Mouse (Mus musculus) limb, embryonic 10.5 days (tissue): ENCODE measurements at regions not wholly inside any gene's neighbourhood (a gene's known extent, or its start where the extent isn't known, plus 50 kb on each side); places are given as distances from the start of the nearest gene placed in this dataset.

Source experiments
- DNase-seq: peaks from one replicate; pipeline ENCODE4 v3.0.0-alpha.2; 2017; ENCODE audit warnings: low spot score
- H3K27ac ChIP-seq: fragments of 300-500 bp; sonication (generic); 2 replicates; pipeline ENCODE4 v1.5.1; 2016; ENCODE audit warnings: mild to moderate bottlenecking
- H3K27me3 ChIP-seq: fragments of 300-500 bp; sonication (generic); 2 replicates; pipeline ENCODE4 v1.6.1; 2016; ENCODE audit warnings: low read depth, mild to moderate bottlenecking; ENCODE audit not compliant: poor library complexity, severe bottlenecking
- H3K36me3 ChIP-seq: fragments of 300-500 bp; sonication (generic); 2 replicates; pipeline ENCODE4 v1.6.1; 2016; ENCODE audit warnings: mild to moderate bottlenecking, moderate library complexity
- H3K4me1 ChIP-seq: fragments of 300-500 bp; sonication (generic); 2 replicates; pipeline ENCODE4 v1.6.1; 2016
- H3K4me3 ChIP-seq: fragments of 300-500 bp; sonication (generic); 2 replicates; pipeline ENCODE4 v1.5.1; 2016; ENCODE audit warnings: mild to moderate bottlenecking, moderate library complexity
- H3K9me3 ChIP-seq: fragments of 300-500 bp; sonication (generic); replicated peaks from 2 replicates; pipeline ENCODE4 v1.6.1; 2016; ENCODE audit warnings: mild to moderate bottlenecking
- WGBS: fragments of 180-500 bp; shearing (Covaris S2); methylation state at CpG from one replicate; pipeline ENCODE4 v1.1.7; 2016; 5-methylcytosine and 5-hydroxymethylcytosine counted together

DNA sequence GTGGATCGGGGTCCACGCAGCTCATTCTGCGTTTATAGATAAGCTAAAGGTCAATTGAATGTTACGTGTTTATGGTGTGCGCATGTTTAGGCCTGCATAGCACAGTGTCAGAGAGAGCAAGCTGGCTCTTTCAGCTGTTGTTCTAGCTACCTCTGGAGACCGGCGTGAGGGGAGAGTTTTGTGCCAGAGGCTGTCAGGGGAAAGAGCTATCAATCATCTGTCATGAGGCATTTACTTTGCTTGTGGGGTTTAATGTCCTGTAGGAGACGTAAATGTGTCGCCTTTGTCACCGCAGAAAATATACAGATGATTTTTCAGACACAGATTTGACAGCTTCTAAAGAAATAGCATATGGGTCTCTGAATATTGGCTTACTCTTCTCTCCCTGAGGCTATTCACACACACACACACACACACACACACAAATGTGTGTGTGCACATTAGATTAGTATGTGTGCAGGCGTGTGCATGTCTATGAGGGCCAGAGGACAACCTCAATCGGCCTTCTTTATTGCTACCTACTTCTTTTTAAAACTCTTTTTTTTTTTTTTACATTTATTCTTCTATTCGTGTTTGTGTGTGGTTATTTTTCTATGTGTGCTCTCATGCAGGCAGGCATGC is 432.0 kb upstream of the Mctp2 start:
- H3K27me3 ChIP-seq: 0 out of 2 replicates have a peak, but pooled peaks cover 3% of the 10 kb centered on the region
- no peak for DNase-seq
- H3K9me3 ChIP-seq: no peaks in the 10 kb centered on the region
- WGBS: 55% methylated on average over 13 of the region's 13 CpGs
- no peak overlapping the region for H3K4me3 ChIP-seq
- H3K4me1 ChIP-seq: peaks cover 15% of the 10 kb centered on the region
- H3K36me3 ChIP-seq: no peaks in the 10 kb centered on the region
- no peak overlapping the region for H3K27ac ChIP-seq

DNA sequence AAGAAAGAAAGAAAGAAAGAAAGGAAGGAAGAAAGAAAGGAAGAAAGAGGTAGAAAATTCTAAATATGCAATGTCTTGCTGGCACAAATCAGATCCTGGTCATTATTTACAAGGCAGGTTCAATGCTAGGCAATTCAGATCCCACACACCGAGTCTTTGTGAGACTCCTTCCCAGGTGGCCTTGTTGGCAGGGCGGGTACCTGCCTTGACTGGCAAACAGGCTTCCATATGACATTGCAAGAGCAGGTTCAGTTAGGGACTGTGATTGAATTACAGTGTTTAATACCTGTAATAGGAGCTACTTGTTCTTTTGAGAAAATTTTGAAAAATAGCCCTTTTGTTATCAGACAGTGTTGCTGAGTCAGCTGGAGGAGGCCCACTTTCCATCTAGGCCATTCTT is 436.0 kb upstream of the Mctp2 start:
- Histone ChIP-seq H3K36me3 (no peaks in the 10 kb centered on the region), H3K27me3 (0 out of 2 replicates have a peak, but pooled peaks cover 3% of the 10 kb centered on the region), H3K4me1 (peaks cover 15% of the 10 kb centered on the region), H3K9me3 (no peaks in the 10 kb centered on the region), H3K27ac (no peak overlapping the region), H3K4me3 (no peak overlapping the region)
- WGBS: 87% methylated on average over 2 of the region's 2 CpGs
- no peak for DNase-seq

DNA sequence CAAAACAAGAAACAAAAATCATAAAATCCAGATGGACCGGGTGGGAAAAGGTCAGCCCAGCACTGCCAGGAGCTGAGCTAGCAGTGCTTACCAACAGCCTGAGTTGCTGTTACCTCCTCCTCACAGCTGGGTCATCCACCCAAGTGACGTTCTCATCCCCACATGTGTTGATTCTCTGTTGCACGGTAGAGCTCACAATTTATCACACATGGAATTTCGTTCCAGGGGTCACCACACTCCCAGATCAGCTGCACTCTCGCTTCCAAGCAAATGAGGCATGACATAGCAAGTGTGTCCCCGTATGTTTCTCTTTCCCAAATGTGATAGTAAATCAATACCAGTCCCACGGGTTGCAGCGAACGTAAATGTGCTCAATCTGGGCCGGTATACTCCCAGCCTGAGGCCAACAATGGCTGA is 445.1 kb upstream of the Mctp2 start:
- no peaks in the 10 kb centered on the region for H3K36me3 ChIP-seq
- peak overlapping the region; percentile 36; the same call in 1 of the 2 replicates for H3K27ac ChIP-seq
- no peak overlapping the region for H3K4me3 ChIP-seq
- H3K4me1 ChIP-seq: peaks cover 38% of the 10 kb centered on the region
- 17% methylated on average over 10 of the region's 10 CpGs for WGBS
- H3K27me3 ChIP-seq: no peaks in the 10 kb centered on the region
- DNase-seq: peak; percentile 47
- no peaks in the 10 kb centered on the region for H3K9me3 ChIP-seq

DNA sequence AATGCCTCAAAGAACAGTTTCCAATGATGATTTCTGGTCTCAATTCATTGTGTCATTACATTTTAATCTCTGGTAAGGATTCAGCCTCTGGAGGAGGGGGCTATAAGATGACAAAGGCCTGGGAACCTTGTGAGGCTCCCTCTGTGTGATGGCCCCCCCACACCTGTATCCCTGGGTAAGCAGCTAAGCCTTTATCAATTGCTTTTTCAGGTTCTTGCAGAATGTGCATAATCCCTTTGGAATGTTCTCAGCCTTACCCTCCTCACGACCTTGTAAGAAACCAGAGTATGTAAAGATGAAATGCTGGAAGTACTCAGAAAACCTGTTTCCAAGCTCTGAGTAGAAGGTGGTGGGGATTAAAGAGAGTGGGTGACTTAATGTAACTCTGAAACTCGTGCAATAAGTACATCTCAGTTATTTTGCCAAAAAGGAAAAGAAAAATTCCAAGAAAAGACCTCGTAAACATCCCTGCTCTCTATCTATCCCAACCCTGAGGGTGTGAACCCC is 446.7 kb upstream of the Mctp2 start:
- WGBS: 67% methylated on average over 3 of the region's 3 CpGs
- Histone ChIP-seq H3K36me3 (no peaks in the 10 kb centered on the region), H3K27ac (no peak overlapping the region)

DNA sequence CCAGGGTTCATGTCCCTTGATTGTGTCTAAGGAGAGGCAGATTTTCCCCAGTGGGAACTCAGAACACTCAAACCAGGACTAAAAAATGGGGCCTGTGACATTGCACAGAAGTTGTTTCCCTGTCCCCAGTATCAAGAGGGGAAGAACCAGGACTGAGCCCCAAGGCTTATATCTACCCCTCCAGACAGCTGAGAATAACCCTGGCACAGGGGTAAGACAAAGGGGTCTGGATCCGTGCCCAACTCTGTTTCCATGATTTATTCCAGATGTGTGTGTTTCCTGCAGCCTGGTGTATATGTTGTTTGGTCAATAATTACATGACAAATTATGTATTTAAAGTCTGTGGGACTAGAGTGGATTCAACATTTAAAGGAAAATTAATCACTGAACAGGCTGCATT is 456.3 kb upstream of the Mctp2 start:
- Histone ChIP-seq H3K4me3 (no peak overlapping the region), H3K4me1 (peaks cover 18% of the 10 kb centered on the region), H3K9me3 (no peaks in the 10 kb centered on the region), H3K27me3 (no peaks in the 10 kb centered on the region), H3K36me3 (no peaks in the 10 kb centered on the region), H3K27ac (peak overlapping the region; percentile 85)
- WGBS: 14% methylated on average over 1 of the region's 1 CpGs
- DNase-seq: peak; percentile 41

More for the DNA sequence above, 446.7 kb upstream of the Mctp2 start:
- no peak for DNase-seq
- Histone ChIP-seq H3K9me3 (no peaks in the 10 kb centered on the region), H3K27me3 (no peaks in the 10 kb centered on the region), H3K4me3 (no peak overlapping the region), H3K4me1 (peaks cover 38% of the 10 kb centered on the region)

DNA sequence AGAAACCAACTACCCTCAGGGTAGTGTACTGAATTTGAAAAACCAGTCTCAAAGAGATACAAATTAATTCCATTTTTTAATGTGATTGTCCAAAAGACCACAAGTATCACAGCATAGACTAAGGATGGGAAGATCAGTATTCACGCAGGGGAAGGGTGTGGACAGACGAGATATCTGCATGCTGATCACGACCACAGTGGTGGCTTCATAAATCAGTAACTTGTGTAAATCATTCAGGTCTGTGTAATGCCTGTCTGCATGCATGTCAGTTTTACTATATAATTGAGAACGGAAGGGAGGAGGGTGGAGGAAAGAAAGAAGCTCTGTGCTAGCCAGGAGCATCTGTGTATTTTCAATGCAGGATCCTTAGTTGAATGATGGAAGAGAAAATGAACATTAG is 462.3 kb upstream of the Mctp2 start:
- no peaks in the 10 kb centered on the region for H3K27me3 ChIP-seq
- 76% methylated on average over 4 of the region's 4 CpGs for WGBS

DNA sequence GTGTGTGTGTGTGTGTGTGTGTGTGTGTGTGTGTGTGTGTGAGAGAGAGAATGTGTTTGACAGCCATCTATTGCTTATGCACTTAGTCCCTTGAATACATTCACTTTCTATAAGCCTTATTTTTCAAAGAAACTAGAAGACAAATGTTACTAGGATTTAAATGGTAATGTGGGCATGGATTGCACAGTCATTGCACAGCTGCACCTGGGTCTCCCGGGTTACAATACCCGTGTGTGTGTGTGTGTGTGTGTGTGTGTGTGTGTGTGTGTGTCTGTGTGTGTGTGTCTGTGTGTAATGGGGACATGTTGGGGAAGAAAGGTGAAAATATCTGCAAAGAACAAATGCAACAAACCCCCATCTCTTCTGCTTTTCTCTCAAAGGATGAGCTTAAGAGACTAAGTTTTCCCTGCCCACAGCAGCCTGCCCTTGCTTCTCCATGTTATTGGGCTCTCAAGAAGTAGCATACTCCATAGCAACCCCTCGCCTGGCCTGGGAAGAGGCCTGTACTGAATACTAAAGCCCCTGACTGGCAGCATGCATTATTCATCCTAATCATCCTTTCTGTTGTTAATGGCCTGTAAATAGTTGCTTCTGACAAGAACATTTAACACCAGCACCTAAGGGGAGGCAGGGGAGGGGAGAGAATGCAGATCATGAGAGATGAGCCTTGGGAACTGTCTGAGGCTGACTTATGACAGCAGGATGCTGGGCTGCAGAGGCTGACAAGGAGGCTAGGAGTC is 467.8 kb upstream of the Mctp2 start:
- H3K27ac ChIP-seq: no peak overlapping the region

More for the DNA sequence above, 462.3 kb upstream of the Mctp2 start:
- DNase-seq: no peak
- Histone ChIP-seq H3K9me3 (no peaks in the 10 kb centered on the region), H3K36me3 (no peaks in the 10 kb centered on the region), H3K27ac (no peak overlapping the region), H3K4me3 (no peak overlapping the region), H3K4me1 (peaks cover 8% of the 10 kb centered on the region)

DNA sequence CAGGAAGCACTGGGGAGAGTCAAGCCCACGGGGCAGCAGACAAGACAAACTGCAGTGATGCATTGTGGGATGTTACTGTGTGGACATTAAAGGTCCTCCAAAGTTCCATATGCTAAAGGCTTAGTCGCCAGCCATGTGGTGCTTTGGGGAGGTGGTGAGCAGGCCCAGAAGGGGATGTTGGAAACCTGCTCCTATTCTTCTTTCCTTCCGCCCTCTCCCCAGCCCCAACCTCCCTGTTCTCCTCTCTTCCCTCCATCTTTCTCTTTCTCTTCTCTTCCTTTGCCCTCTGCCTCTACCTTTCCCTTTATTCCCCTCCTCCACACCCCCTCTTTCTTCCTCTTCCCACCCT is 468.3 kb upstream of the Mctp2 start:
- H3K27ac ChIP-seq: no peak overlapping the region

More for the DNA sequence above, 467.8 kb upstream of the Mctp2 start:
- no peaks in the 10 kb centered on the region for H3K36me3 ChIP-seq
- 82% methylated on average over 3 of the region's 3 CpGs for WGBS
- no peak for DNase-seq
- H3K4me1 ChIP-seq: peaks cover 8% of the 10 kb centered on the region
- H3K27me3 ChIP-seq: no peaks in the 10 kb centered on the region
- H3K9me3 ChIP-seq: no peaks in the 10 kb centered on the region
- no peak overlapping the region for H3K4me3 ChIP-seq

DNA sequence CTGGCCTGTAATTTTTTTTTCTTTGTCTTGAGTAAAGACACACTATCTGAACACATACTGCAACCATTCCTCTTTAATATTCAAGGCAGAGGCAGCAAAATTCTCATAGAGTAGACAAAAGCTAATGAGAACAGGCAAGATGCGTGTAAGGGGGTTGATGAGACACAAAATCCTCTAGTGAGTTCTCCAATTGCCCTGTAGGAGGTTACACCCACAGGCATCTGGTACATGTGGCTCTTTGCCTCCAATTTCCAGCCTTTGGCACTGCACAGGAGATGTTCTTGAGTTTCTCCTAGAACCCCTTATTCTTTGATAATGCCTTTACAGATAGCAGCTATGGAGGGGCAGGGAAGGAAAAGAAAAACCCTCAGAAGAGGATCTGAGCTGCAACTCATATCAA is 480.9 kb upstream of the Mctp2 start:
- Histone ChIP-seq H3K27me3 (no peaks in the 10 kb centered on the region), H3K36me3 (no peaks in the 10 kb centered on the region), H3K9me3 (no peaks in the 10 kb centered on the region), H3K4me3 (no peak overlapping the region), H3K27ac (no peak overlapping the region), H3K4me1 (no peaks in the 10 kb centered on the region)
- DNase-seq: no peak
- WGBS: 87% methylated on average over 1 of the region's 1 CpGs

More for the DNA sequence above, 468.3 kb upstream of the Mctp2 start:
- Histone ChIP-seq H3K27me3 (no peaks in the 10 kb centered on the region), H3K4me1 (peaks cover 8% of the 10 kb centered on the region), H3K9me3 (no peaks in the 10 kb centered on the region), H3K36me3 (no peaks in the 10 kb centered on the region), H3K4me3 (no peak overlapping the region)
- no peak for DNase-seq
- 46% methylated on average over 3 of the region's 3 CpGs for WGBS

DNA sequence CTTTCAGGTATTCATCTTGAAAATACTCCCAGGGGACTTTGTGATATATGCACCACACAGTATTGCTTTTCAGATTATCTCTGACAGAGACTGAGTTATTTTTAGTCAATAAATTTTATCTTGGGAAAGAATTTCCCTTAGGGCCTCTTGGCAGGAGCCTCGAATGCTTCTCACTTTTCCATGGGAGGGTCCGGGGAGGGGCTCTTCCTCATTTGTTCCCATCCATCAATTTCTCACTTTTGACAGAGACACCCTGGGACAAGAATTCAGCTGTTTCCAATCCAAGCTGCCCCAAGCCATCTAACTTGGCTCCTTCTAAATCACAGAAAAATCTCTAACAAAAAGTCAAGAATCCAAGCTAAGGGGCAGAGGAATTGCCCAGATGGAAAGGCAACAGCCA is 481.9 kb upstream of the Mctp2 start:
- 34% methylated on average over 2 of the region's 2 CpGs for WGBS
- DNase-seq: no peak
- Histone ChIP-seq H3K27me3 (no peaks in the 10 kb centered on the region), H3K4me3 (no peak overlapping the region), H3K27ac (no peak overlapping the region), H3K9me3 (no peaks in the 10 kb centered on the region), H3K4me1 (no peaks in the 10 kb centered on the region), H3K36me3 (no peaks in the 10 kb centered on the region)

DNA sequence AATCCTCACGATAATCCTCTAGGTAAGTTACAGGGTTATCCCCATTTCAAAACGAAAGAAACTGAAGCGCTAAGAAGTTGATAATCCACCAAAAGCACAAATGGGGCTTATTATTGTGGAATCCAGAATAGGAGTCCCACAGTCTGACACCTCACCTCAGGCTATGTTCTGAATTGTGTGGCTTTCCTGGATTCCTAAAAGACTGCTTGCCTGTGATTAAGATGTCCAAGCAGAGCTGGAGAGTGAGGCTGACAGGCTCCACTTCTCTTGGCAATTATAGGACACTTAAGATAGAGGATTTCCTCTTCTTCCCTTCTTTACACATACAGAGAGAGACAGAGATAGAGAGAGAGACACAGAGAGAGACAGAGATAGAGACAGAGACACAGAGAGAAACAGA is 515.7 kb upstream of the Mctp2 start:
- 91% methylated on average over 3 of the region's 3 CpGs for WGBS
- H3K27ac ChIP-seq: no peak overlapping the region
- H3K27me3 ChIP-seq: no peaks in the 10 kb centered on the region
- peaks cover 5% of the 10 kb centered on the region; the same call in 1 of the 2 replicates for H3K4me1 ChIP-seq
- H3K4me3 ChIP-seq: no peak overlapping the region
- DNase-seq: no peak
- H3K36me3 ChIP-seq: no peaks in the 10 kb centered on the region
- H3K9me3 ChIP-seq: no peaks in the 10 kb centered on the region

DNA sequence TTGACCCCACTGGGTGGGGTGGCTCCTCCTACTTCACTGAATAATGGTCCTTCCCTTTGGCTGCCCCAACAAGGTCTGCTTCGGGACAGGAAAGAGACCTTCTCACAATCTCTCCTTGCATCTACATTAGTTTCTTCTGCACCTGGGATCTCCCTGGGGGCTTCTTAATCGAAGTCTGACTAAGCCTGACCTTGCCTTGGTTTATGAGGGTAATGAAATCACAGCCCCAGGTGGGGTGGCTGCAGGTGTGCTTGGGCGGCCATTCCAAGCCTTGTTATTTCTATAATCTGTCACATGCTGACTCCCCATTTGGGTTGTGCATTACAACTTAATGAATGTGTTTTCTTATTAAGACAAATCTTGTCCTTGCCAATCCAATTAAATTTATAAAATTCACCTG is 520.2 kb upstream of the Mctp2 start:
- peaks cover 5% of the 10 kb centered on the region; the same call in 1 of the 2 replicates for H3K4me1 ChIP-seq

DNA sequence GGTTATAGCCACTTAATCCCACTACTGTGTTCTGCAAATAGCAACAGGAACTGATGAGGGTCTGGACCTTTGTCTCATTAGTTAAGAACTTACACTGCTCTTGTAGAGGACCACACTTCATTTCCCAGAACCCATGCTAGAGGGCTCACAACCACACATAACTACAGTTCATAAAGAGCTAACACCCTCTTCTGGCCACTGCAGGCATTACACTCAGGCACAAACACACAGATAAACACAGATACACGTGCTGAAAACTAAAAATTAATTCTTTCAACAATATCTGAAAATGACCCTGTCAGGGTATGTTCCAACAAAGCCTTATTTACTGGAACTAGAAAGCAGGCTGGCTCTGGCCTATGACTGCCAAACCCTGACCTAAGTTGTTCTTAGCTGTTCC is 529.0 kb upstream of the Mctp2 start:
- 84% methylated on average over 1 of the region's 1 CpGs for WGBS
- Histone ChIP-seq H3K4me1 (peaks cover 9% of the 10 kb centered on the region), H3K4me3 (no peak overlapping the region), H3K27me3 (no peaks in the 10 kb centered on the region), H3K36me3 (no peaks in the 10 kb centered on the region), H3K27ac (no peak overlapping the region), H3K9me3 (no peaks in the 10 kb centered on the region)
- DNase-seq: no peak

More for the DNA sequence above, 520.2 kb upstream of the Mctp2 start:
- Histone ChIP-seq H3K9me3 (no peaks in the 10 kb centered on the region), H3K36me3 (no peaks in the 10 kb centered on the region), H3K4me3 (no peak overlapping the region), H3K27ac (no peak overlapping the region), H3K27me3 (no peaks in the 10 kb centered on the region)
- 78% methylated on average over 3 of the region's 3 CpGs for WGBS
- no peak for DNase-seq
